Mouse (Mus musculus): ENCODE data around the gene Pde4dip. TPM values are rescaled to one million over a fixed set of nuclear protein-coding genes. Genes with fewer than 3 reads are reported as not detected.

The Pde4dip gene
- polyA plus RNA-seq, 1 experiment from 2014 or later: 22.1 TPM

DNA sequence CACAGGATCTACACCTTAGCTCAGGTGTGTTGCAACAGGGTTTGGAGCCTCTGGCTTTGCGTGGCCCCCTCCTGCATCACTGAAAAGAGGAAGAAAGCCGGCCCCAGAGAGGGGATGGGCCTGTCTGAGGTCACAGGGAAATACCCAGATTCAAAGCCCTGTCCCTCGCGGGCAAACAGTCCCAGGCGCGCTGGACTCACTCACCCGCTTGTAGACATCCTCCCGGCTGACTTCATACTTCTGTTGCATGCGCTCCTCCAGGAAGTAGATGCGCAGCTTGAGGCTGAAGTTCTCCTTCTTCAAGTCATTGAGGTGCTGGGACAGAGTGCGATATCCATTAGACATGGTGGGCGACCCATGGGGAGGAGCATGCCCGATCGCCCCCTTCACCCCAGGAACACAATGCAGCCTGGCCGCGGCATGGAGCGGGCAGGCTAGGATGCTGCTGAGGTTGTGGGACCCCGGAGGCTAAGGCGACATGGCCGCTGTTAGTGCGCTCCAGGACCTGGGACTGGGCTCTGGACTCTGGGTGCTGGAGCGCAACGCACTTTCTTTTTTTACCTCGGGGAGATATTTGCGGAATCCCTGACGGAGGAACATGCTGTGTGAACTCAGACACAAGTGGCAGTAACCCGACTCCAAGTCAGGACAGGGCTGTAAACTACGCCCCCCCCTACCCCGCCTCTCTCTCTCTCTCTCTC lies 64.3 kb downstream of the Pde4dip start:
- under 1% methylated on average over 28 of the region's 29 CpGs for WGBS
- Histone ChIP-seq H3K27ac (ENCODE audit: low read depth, low read length) (no peak overlapping the region), H3K27me3 (ENCODE audit: control insufficient read depth, insufficient read depth, low read length) (no peaks in the 10 kb centered on the region), H3K4me1 (ENCODE audit: control insufficient read depth, insufficient read depth, low read length) (0 out of 2 replicates have a peak, but pooled peaks cover 3% of the 10 kb centered on the region), H3K9ac (ENCODE audit: low read depth, low read length) (peak overlapping the region; percentile 34; the same call in 1 of the 2 replicates), H3K4me3 (ENCODE audit: low read length) (peak overlapping the region; percentile 34), H3K4me2 (replicated peaks; ENCODE audit: low read depth, low read length) (peak overlapping the region; percentile 88), H3K36me3 (ENCODE audit: control insufficient read depth, insufficient read depth, low read length) (no peaks in the 10 kb centered on the region), H3K9me3 (ENCODE audit: control insufficient read depth, low read length) (no peaks in the 10 kb centered on the region)
- peak; percentile 84 for ATAC-seq (ENCODE audit: low FRiP score, low TSS enrichment)

DNA sequence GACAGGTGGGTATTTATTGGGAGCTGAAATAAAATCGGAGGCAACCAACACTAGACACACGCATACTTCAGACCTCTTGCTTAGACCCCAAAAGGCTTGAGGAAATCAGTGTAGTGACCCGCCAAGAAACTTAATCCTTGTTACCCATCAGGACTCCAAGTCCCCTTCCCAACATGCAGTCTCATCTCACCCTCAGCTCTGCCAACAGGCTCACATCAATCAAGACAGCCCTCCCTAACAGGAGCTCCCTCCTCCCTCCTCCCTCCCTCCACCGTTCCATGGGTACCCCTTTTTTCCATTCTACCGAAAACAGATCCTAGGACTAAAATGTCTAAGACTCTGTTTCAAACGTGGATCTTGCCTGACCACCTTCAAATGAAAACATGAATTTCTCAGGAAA lies 65.1 kb downstream of the Pde4dip start:
- Histone ChIP-seq H3K4me3 (ENCODE audit: low read length) (peak overlapping the region; percentile 34; the same call in 1 of the 2 replicates), H3K27ac (ENCODE audit: low read depth, low read length) (no peak overlapping the region), H3K36me3 (ENCODE audit: control insufficient read depth, insufficient read depth, low read length) (no peaks in the 10 kb centered on the region), H3K4me2 (replicated peaks; ENCODE audit: low read depth, low read length) (peak overlapping the region; percentile 88), H3K9ac (ENCODE audit: low read depth, low read length) (no peak overlapping the region), H3K4me1 (ENCODE audit: control insufficient read depth, insufficient read depth, low read length) (0 out of 2 replicates have a peak, but pooled peaks cover 3% of the 10 kb centered on the region), H3K27me3 (ENCODE audit: control insufficient read depth, insufficient read depth, low read length) (no peaks in the 10 kb centered on the region), H3K9me3 (ENCODE audit: control insufficient read depth, low read length) (no peaks in the 10 kb centered on the region)
- no peak for ATAC-seq (ENCODE audit: low FRiP score, low TSS enrichment)
- 13% methylated on average over 6 of the region's 6 CpGs for WGBS

DNA sequence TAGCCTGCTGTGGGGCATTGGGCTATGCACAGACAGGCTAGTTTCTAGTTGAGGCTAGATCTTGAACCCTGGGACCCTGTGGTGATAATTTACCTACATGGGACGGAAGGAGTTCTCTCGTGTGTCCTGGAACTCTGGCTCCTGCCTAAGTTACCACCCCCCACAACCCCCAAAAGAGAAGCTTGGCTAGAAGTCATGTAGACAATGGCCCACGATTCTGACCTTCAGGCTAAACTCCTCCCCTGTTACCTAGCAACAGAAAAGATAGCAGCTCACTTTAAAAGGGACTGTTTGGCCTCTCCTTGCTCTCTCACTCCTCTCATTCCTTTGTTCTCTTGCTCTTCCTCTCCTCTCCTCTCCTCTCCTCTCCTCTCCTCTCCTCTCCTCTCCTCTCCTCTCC lies 69.5 kb downstream of the Pde4dip start:
- Histone ChIP-seq H3K9me3 (ENCODE audit: control insufficient read depth, low read length) (no peaks in the 10 kb centered on the region), H3K27ac (ENCODE audit: low read depth, low read length) (no peak overlapping the region), H3K27me3 (ENCODE audit: control insufficient read depth, insufficient read depth, low read length) (no peaks in the 10 kb centered on the region), H3K4me3 (ENCODE audit: low read length) (no peak overlapping the region), H3K4me2 (replicated peaks; ENCODE audit: low read depth, low read length) (no peak overlapping the region), H3K36me3 (ENCODE audit: control insufficient read depth, insufficient read depth, low read length) (no peaks in the 10 kb centered on the region), H3K4me1 (ENCODE audit: control insufficient read depth, insufficient read depth, low read length) (0 out of 2 replicates have a peak, but pooled peaks cover 3% of the 10 kb centered on the region), H3K9ac (ENCODE audit: low read depth, low read length) (no peak overlapping the region)
- no peak for ATAC-seq (ENCODE audit: low FRiP score, low TSS enrichment)
- 42% methylated on average over 3 of the region's 3 CpGs for WGBS

DNA sequence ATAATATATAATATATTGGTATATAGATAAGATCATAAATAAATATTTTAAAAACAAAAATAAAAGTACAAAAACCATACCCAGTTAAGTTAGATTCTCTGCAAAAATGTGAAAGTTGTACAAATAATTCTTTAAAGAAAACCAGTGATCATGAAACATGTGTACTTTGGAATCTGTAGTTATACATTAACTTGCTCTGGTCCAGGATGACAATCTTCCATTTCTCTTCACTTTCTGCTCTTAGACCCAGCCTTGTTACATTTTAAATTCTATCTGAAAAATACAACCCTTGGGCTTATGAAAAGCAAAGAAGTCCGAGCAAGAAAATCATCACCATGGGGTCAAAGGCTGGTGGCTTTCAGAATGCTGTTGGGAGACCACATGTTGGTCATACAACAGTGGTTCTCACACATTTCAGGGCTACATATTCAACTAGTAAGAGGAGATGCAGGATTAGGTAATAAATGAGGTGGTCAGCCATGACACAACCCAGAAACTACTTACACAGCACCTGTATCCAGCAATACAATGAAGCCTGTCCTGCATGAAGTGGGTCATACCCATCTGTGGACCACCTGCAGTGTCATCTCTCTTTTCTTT lies 70.0 kb downstream of the Pde4dip start:
- WGBS: 80% methylated on average over 1 of the region's 1 CpGs
- Histone ChIP-seq H3K4me2 (replicated peaks; ENCODE audit: low read depth, low read length) (no peak overlapping the region), H3K9ac (ENCODE audit: low read depth, low read length) (no peak overlapping the region), H3K4me3 (ENCODE audit: low read length) (no peak overlapping the region), H3K36me3 (ENCODE audit: control insufficient read depth, insufficient read depth, low read length) (no peaks in the 10 kb centered on the region), H3K9me3 (ENCODE audit: control insufficient read depth, low read length) (no peaks in the 10 kb centered on the region), H3K4me1 (ENCODE audit: control insufficient read depth, insufficient read depth, low read length) (no peaks in the 10 kb centered on the region), H3K27ac (ENCODE audit: low read depth, low read length) (no peak overlapping the region), H3K27me3 (ENCODE audit: control insufficient read depth, insufficient read depth, low read length) (no peaks in the 10 kb centered on the region)
- ATAC-seq (ENCODE audit: low FRiP score, low TSS enrichment): no peak

DNA sequence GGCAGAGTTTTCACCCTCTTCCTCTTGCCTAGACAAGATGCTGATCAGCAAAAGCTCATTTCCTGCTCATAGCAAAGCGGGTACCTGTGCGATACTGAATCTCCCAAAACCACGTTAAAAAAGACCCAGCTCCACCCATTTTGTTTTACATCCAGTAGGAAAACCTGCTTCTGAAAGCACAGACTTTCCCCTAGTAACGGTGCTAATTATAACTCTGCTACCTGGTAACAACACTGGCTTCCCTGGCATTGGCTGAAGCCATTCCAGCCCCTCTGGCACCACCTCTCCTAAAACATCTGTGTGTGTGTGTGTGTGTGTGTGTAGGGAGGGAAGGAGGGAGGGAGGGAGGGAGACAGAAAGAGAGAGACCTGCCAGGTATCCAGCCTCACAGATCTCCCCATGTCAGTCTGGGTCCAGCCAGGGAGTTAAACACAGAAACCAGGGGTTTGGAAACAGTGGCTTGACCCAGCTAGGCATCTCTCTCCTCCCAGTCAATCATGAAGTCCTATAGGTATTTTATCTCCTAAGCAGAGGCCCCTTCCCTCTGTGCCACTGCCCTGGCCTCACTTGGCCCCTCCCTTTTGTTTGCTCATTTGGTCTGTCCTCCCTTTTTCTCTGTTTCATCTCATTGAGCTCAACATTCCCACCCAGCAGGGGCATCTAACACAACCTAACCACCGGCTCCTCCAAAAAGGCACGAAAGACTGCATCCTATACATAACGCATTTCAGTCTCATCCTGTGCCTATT lies 76.7 kb downstream of the Pde4dip start:
- H3K9me3 ChIP-seq (ENCODE audit: control insufficient read depth, low read length): no peaks in the 10 kb centered on the region
- WGBS: 21% methylated on average over 7 of the region's 7 CpGs
- H3K36me3 ChIP-seq (ENCODE audit: control insufficient read depth, insufficient read depth, low read length): no peaks in the 10 kb centered on the region
- ATAC-seq (ENCODE audit: low FRiP score, low TSS enrichment): peak; percentile 60; the same call in 1 of the 2 replicates
- no peak overlapping the region for H3K9ac ChIP-seq (ENCODE audit: low read depth, low read length)
- H3K4me2 ChIP-seq (replicated peaks; ENCODE audit: low read depth, low read length): no peak overlapping the region
- no peaks in the 10 kb centered on the region for H3K4me1 ChIP-seq (ENCODE audit: control insufficient read depth, insufficient read depth, low read length)
- H3K27me3 ChIP-seq (ENCODE audit: control insufficient read depth, insufficient read depth, low read length): no peaks in the 10 kb centered on the region
- no peak overlapping the region for H3K27ac ChIP-seq (ENCODE audit: low read depth, low read length)
- no peak overlapping the region for H3K4me3 ChIP-seq (ENCODE audit: low read length)

DNA sequence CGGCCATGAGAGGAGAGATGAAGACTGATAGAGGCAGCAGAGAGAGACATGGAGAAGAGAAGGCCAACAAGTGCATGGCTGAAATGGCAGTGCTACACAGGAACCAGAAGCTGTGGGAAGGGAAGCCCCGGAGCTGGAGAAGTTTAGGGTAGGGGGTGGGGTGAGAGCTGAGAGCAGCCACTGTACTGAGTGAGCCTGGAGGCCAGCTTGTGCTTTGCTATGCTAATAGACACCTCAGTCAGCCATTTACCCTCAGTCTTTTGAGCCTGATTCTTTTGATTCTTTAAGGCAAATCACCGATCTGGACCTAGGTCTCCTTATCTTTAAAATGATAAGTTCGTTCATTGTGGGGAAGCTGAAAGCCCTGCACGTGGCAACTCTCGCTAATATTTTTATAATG lies 77.3 kb downstream of the Pde4dip start:
- Histone ChIP-seq H3K9me3 (ENCODE audit: control insufficient read depth, low read length) (no peaks in the 10 kb centered on the region), H3K36me3 (ENCODE audit: control insufficient read depth, insufficient read depth, low read length) (no peaks in the 10 kb centered on the region), H3K4me1 (ENCODE audit: control insufficient read depth, insufficient read depth, low read length) (no peaks in the 10 kb centered on the region), H3K4me2 (replicated peaks; ENCODE audit: low read depth, low read length) (no peak overlapping the region), H3K9ac (ENCODE audit: low read depth, low read length) (no peak overlapping the region), H3K27ac (ENCODE audit: low read depth, low read length) (no peak overlapping the region), H3K27me3 (ENCODE audit: control insufficient read depth, insufficient read depth, low read length) (no peaks in the 10 kb centered on the region), H3K4me3 (ENCODE audit: low read length) (no peak overlapping the region)
- ATAC-seq (ENCODE audit: low FRiP score, low TSS enrichment): no peak
- WGBS: 20% methylated on average over 6 of the region's 6 CpGs

DNA sequence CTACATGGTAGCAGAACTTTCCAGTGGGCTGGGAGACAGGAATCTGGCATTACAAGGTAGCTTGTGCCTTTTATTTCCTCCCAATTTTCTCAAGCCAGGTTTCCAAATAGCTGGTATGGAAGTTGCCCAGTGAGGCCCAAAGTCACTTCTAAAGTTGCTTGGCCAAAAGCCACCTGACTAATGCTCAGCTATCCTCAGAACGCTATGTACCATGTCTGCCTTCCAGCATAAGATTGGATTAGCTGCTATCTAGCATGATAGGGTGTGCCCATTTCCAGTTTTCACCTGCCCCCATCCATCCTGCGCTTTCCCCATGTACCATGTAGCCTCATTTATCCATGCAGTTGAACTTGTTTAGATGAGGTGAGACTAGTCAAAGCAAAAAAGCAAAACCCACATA lies 78.2 kb downstream of the Pde4dip start:
- no peak for ATAC-seq (ENCODE audit: low FRiP score, low TSS enrichment)
- Histone ChIP-seq H3K4me3 (ENCODE audit: low read length) (no peak overlapping the region), H3K9ac (ENCODE audit: low read depth, low read length) (no peak overlapping the region), H3K4me1 (ENCODE audit: control insufficient read depth, insufficient read depth, low read length) (no peaks in the 10 kb centered on the region), H3K36me3 (ENCODE audit: control insufficient read depth, insufficient read depth, low read length) (no peaks in the 10 kb centered on the region), H3K9me3 (ENCODE audit: control insufficient read depth, low read length) (no peaks in the 10 kb centered on the region), H3K27ac (ENCODE audit: low read depth, low read length) (no peak overlapping the region), H3K4me2 (replicated peaks; ENCODE audit: low read depth, low read length) (no peak overlapping the region), H3K27me3 (ENCODE audit: control insufficient read depth, insufficient read depth, low read length) (no peaks in the 10 kb centered on the region)
- WGBS: 95% methylated on average over 2 of the region's 2 CpGs

DNA sequence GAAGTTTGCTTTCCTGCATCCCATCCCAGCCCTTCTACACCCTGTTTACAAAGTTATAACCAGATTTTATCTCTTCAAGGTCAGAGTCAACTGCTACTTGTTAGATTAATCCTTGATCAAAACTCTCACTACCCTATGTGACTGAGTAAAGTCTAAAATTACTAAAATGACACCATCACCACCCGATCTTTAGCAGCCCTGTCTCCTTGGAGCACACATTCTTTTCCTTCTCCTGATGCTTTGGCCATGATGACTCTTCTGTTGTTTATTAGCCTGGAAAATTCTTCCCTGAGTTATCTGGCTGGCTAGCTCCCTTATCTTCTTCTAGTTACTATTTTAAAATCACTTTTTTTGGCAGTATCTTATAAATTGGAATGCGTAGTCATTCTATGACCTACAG lies 82.9 kb downstream of the Pde4dip start:
- WGBS: 84% methylated on average over 2 of the region's 2 CpGs
- Histone ChIP-seq H3K4me2 (replicated peaks; ENCODE audit: low read depth, low read length) (no peak overlapping the region), H3K9me3 (ENCODE audit: control insufficient read depth, low read length) (no peaks in the 10 kb centered on the region), H3K4me1 (ENCODE audit: control insufficient read depth, insufficient read depth, low read length) (no peaks in the 10 kb centered on the region), H3K9ac (ENCODE audit: low read depth, low read length) (no peak overlapping the region), H3K27me3 (ENCODE audit: control insufficient read depth, insufficient read depth, low read length) (no peaks in the 10 kb centered on the region), H3K27ac (ENCODE audit: low read depth, low read length) (no peak overlapping the region), H3K4me3 (ENCODE audit: low read length) (no peak overlapping the region), H3K36me3 (ENCODE audit: control insufficient read depth, insufficient read depth, low read length) (no peaks in the 10 kb centered on the region)
- no peak for ATAC-seq (ENCODE audit: low FRiP score, low TSS enrichment)

DNA sequence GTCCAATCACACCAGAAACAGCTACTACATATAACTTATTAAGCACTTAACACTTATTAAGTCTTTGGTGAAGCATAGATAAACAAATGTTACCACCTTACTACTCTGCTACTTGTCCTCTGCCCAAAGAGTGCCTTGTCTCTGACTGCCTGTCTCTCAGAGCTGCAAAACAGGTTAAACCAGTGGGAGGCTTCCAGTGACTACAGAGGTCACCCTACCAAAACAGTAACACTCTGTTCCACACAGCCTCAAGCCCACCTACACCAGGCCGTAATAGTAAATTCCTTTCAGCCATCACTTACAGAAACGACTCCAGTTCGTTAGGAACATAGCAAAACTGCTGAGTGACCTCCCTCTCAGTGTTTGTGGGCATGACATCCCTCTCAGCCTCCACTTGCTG lies 84.8 kb downstream of the Pde4dip start:
- Histone ChIP-seq H3K4me2 (replicated peaks; ENCODE audit: low read depth, low read length) (no peak overlapping the region), H3K36me3 (ENCODE audit: control insufficient read depth, insufficient read depth, low read length) (no peaks in the 10 kb centered on the region), H3K9ac (ENCODE audit: low read depth, low read length) (no peak overlapping the region), H3K27ac (ENCODE audit: low read depth, low read length) (no peak overlapping the region), H3K27me3 (ENCODE audit: control insufficient read depth, insufficient read depth, low read length) (no peaks in the 10 kb centered on the region), H3K4me3 (ENCODE audit: low read length) (no peak overlapping the region), H3K4me1 (ENCODE audit: control insufficient read depth, insufficient read depth, low read length) (no peaks in the 10 kb centered on the region), H3K9me3 (ENCODE audit: control insufficient read depth, low read length) (no peaks in the 10 kb centered on the region)
- 0 out of 2 replicates have a peak, but pooled peaks have one; percentile 57 for ATAC-seq (ENCODE audit: low FRiP score, low TSS enrichment)
- WGBS: 15% methylated on average over 3 of the region's 3 CpGs
